Mouse (Mus musculus) kidney, embryonic 15.5 days (tissue): ENCODE measurements around the gene Ckb. TPM values are rescaled to one million over a fixed set of nuclear protein-coding genes. Genes with fewer than 3 reads are reported as not detected.
A peak's percentile ranks its signal among the peaks of the same experiment; 100 is the strongest.
"Not testable (repeated sequence)": the region's sequence is repeated elsewhere in the genome, so short reads cannot be mapped to it uniquely, and the experiment has no call there.

ENCODE experiments used
- ATAC-seq: fragments of 200-750 bp; cut with Nextera tagmentation; replicated peaks from 2 replicates; pipeline ENCODE4 v1.8.0; 2017; ENCODE audit warnings: moderate TSS enrichment; ENCODE audit not compliant: low FRiP score
- H3K27ac ChIP-seq: fragments of 300-500 bp; sonication (generic); 2 replicates; pipeline ENCODE4 v1.5.1; 2015; ENCODE audit warnings: mild to moderate bottlenecking, inconsistent platforms
- H3K27me3 ChIP-seq: fragments of 300-500 bp; sonication (generic); 2 replicates; pipeline ENCODE4 v1.6.1; 2015; ENCODE audit warnings: inconsistent platforms
- H3K36me3 ChIP-seq: fragments of 300-500 bp; sonication (generic); 2 replicates; pipeline ENCODE4 v1.6.1; 2015; ENCODE audit warnings: inconsistent platforms
- H3K4me1 ChIP-seq: fragments of 300-500 bp; sonication (generic); 2 replicates; pipeline ENCODE4 v1.6.1; 2015; ENCODE audit warnings: inconsistent platforms
- H3K4me2 ChIP-seq: fragments of 300-500 bp; sonication (generic); 2 replicates; pipeline ENCODE4 v1.6.1; 2015; ENCODE audit warnings: moderate library complexity, mild to moderate bottlenecking, inconsistent platforms
- H3K4me3 ChIP-seq: fragments of 300-500 bp; sonication (generic); replicated peaks from 2 replicates; pipeline ENCODE4 v1.5.1; 2015; ENCODE audit warnings: mild to moderate bottlenecking, inconsistent platforms
- H3K9ac ChIP-seq: fragments of 300-500 bp; sonication (generic); 2 replicates; pipeline ENCODE4 v1.6.1; 2015; ENCODE audit warnings: mild to moderate bottlenecking, inconsistent platforms
- H3K9me3 ChIP-seq: fragments of 300-500 bp; sonication (generic); replicated peaks from 2 replicates; pipeline ENCODE4 v1.6.1; 2016; ENCODE audit warnings: inconsistent platforms
- WGBS: fragments of 180-500 bp; shearing (Covaris S2); methylation state at CpG from one replicate; pipeline ENCODE4 v1.1.7; 2015; ENCODE audit warnings: mixed read lengths; 5-methylcytosine and 5-hydroxymethylcytosine counted together
- polyA plus RNA-seq: library from polyadenylated mRNA; unstranded; fragments of >200 nt; fragmentation: Nextera tagmentation; extraction: Ambion mirVana; gene quantifications from 2 replicates; pipeline ENCODE4 v1.2.1, GENCODE M21; 2015

The Ckb gene
- polyA plus RNA-seq, 1 experiment from 2014 or later: 154 TPM

DNA sequence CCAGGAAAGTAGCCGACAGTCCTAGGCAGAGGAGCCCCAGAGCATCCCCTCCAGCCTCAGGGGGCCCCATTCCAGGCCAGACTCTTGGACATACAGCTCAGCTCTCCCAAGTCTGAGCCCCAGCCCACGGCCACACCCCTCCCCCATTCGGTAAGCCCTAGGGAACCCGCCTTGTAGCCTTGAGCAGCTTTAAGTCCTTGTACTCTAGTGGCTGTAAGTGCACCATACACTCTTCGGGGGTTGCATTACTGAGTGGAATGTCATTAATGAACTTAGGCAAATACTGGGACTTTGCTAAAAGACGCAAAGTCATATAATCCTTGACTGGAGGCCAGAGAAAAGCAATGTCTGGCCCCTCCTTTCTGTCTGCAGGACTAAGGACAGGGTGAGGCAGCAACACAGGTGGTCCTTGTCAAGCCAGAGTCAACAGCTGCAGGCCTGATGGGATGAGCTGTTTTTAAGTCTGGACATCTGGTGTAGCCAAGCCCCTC lies 7.9 kb downstream of the Ckb start:
- 14% methylated on average over 6 of the region's 6 CpGs for WGBS
- peak; percentile 83 for ATAC-seq

DNA sequence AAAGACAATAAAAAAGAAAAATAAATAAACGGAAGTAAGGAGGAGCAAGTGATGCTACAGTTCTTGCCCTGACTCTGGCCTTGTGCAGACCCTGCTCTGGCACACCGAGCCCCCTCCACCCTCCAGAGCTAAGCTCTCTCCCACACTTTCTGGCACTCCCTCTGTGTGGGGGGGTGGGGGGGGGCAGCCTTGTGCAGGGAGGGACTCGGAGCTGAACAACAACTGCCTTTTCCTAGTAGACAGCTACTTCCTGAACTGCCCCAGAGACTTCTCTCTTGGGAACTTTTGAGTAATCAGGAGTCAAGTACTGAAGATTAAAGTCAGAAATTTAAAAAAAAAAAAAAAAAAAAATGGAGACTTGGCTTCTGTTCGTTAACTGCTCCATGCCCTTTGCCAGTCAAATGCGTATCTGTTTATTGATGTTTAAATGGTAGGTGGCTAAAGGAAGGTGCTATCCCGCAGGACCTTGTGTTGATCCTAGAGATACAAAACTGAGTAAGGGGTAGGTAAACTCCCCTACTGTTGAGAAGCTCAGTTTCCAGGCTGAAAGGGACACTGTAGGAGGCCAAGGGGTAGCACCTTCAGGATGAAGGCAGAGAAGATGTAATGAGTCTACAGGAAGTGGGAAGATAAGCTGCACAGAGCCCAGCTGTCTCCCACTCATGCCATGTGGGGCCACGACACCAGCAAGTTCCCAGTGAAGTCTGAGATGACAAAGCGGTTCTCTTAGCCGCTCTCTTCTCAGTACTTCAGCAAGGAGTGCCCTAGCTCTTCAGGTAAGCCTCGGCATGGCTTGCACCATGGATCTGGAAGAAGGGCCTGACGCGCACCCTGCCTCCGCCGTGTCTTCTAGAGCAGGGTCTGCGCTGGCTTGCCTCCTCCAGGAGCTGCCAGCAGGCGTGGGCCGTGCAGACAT lies 8.7 kb downstream of the Ckb start:
- no peak overlapping the region for H3K4me3 ChIP-seq
- ATAC-seq: no peak; the same call in 1 of the 2 replicates
- peak overlapping the region; percentile 23; the same call in 1 of the 2 replicates for H3K4me2 ChIP-seq
- no peak overlapping the region for H3K9ac ChIP-seq
- no peaks in the 10 kb centered on the region for H3K9me3 ChIP-seq
- peaks cover 26% of the 10 kb centered on the region for H3K4me1 ChIP-seq
- peak overlapping the region; percentile 92 for H3K27ac ChIP-seq
- peaks cover 35% of the 10 kb centered on the region; the same call in 1 of the 2 replicates for H3K36me3 ChIP-seq
- no peaks in the 10 kb centered on the region for H3K27me3 ChIP-seq
- 47% methylated on average over 17 of the region's 17 CpGs for WGBS

More for the DNA sequence above, 7.9 kb downstream of the Ckb start:
- no peaks in the 10 kb centered on the region for H3K27me3 ChIP-seq
- H3K4me3 ChIP-seq: no peak overlapping the region
- H3K36me3 ChIP-seq: peaks cover 28% of the 10 kb centered on the region; the same call in 1 of the 2 replicates
- H3K4me2 ChIP-seq: peak overlapping the region; percentile 23; the same call in 1 of the 2 replicates
- H3K9ac ChIP-seq: no peak overlapping the region
- H3K9me3 ChIP-seq: no peaks in the 10 kb centered on the region
- peaks cover 33% of the 10 kb centered on the region for H3K4me1 ChIP-seq
- H3K27ac ChIP-seq: peak overlapping the region; percentile 92

DNA sequence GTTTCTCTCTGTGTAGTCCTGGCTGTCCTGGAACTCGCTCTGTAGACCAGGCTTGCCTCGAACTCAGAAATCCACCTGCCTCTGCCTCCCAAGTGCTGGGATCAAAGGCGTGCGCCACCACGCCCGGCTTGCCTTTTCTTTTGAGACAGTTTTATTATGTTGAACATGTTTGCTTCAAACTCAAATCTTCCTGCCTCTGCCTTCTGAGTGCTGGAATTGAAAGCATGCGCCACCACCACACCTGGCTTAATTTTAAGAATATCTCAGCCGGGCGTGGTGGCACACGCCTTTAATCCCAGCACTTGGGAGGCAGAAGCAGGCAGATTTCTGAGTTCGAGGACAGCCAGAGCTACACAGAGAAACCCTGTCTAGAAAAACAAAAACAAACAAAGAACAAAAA lies 10.6 kb downstream of the Ckb start:
- not testable (repeated sequence) for H3K4me2 ChIP-seq, H3K27me3 ChIP-seq, H3K9me3 ChIP-seq, ATAC-seq, H3K27ac ChIP-seq, H3K4me3 ChIP-seq, H3K9ac ChIP-seq
- 97% methylated on average over 11 of the region's 11 CpGs for WGBS
- H3K36me3 ChIP-seq: peaks cover 52% of the 10 kb centered on the region
- H3K4me1 ChIP-seq: peaks cover 25% of the 10 kb centered on the region

DNA sequence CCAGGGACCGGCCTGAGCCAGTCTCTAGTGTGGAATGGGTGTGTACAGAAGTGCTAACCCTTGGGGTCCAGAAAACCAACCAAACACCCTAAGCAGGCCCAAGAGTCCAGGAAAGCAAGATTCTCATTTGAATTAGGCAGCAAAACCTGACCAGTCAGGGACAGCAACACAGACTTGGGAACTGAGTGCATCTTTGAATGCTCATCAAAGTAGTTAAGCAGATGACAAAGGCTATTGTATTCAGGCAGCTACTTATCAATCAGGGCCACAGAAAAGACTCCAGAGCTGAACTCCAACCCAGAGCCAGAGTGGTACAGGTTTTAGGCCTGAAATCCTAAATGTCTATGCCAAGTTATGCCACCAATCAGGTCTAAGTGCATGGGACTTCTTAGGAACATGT lies 11.5 kb downstream of the Ckb start:
- no peaks in the 10 kb centered on the region for H3K27me3 ChIP-seq
- 92% methylated on average over 1 of the region's 1 CpGs for WGBS

DNA sequence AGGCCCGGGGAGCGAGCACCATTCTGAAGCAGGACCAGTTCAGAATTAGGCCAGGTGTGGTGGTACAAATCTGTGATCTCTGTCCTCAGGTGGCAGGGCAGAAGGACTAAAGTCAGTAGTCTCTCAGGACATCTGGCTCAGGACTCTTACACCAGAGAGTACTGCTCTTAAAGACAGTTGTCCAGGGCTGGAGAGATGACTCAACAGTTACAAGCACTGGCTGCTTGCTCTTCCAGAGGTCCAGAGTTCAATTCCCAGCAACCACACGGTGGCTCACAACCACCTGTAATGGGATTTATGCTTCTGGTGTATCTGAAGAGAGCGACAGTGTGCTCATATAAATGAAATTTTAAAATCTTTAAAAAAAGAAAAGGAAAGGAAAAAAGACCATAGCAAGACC lies 12.8 kb downstream of the Ckb start:
- Histone ChIP-seq H3K36me3 (peaks cover 74% of the 10 kb centered on the region), H3K4me3 (no peak overlapping the region), H3K9ac (no peak overlapping the region), H3K27ac (no peak overlapping the region), H3K27me3 (no peaks in the 10 kb centered on the region), H3K4me1 (peaks cover 14% of the 10 kb centered on the region), H3K4me2 (no peak overlapping the region), H3K9me3 (no peaks in the 10 kb centered on the region)
- WGBS: 96% methylated on average over 4 of the region's 4 CpGs
- ATAC-seq: no peak

More for the DNA sequence above, 11.5 kb downstream of the Ckb start:
- Histone ChIP-seq H3K9ac (no peak overlapping the region), H3K9me3 (no peaks in the 10 kb centered on the region), H3K4me1 (peaks cover 25% of the 10 kb centered on the region), H3K4me2 (no peak overlapping the region), H3K4me3 (no peak overlapping the region), H3K36me3 (peaks cover 61% of the 10 kb centered on the region), H3K27ac (no peak overlapping the region)
- no peak for ATAC-seq

DNA sequence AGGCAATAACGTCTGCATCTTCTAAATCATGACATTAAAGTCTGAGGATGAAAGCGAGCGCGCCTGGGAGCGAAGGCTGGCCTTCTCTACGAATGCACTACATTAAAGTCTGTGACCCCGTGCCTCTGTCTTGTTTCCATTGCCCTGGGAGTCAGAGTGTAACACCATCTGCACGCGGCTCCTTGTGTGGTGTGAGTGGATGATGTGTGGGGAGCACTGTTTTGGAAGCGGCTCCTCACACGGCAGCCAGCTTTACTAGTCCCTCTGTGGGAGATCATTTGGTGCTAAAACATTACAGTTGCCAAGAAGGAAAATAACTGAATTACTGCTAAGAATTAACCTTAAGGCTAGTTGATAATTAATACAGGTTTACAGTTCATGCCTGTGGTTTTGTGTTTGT lies 16.4 kb downstream of the Ckb start:
- Histone ChIP-seq H3K4me2 (no peak overlapping the region), H3K36me3 (peaks cover 90% of the 10 kb centered on the region), H3K9me3 (no peaks in the 10 kb centered on the region), H3K9ac (no peak overlapping the region), H3K4me3 (no peak overlapping the region), H3K27ac (no peak overlapping the region), H3K27me3 (no peaks in the 10 kb centered on the region), H3K4me1 (no peaks in the 10 kb centered on the region)
- no peak for ATAC-seq
- 81% methylated on average over 11 of the region's 11 CpGs for WGBS

DNA sequence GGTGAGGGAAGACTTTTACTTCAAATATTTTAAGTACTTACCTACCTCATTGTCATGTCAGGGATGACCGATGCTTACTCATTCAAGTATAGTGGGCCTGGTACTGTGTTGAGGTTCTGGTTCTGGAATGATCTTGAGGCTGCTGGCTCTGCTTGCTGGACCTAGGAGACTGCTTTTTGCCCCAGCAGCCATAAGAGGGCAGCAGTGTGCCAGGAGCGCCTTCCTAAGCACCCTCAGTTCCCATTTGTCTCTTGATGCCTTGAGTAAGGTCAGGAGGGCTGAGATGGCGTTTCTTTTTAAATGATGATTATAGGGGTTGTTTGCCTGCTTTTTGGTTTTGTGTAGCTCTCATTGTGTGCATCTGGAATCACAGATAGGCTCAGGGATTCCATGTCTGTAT lies 18.7 kb downstream of the Ckb start:
- 32% methylated on average over 3 of the region's 3 CpGs for WGBS
- no peak for ATAC-seq

DNA sequence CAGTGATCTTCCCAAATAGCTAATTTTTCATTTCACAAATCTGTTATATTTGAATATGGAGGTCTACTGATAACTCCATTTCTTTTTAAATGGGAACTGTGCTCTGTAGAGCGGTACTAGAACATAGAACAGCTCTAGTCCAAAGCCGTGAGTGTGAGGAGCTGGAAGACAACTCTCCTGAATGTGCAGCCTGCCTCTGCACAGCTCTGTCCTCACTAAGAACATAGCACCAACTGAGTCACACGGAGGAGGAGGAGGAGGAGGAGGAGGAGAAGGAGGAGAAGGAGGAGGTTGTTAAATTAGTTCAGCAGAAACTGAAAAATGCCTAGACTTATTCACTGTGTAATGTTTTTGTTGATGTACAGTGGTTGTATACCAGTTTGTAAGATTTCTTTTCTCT lies 19.2 kb downstream of the Ckb start:
- no peak for ATAC-seq
- Histone ChIP-seq H3K27me3 (no peaks in the 10 kb centered on the region), H3K4me2 (no peak overlapping the region), H3K4me3 (no peak overlapping the region), H3K27ac (no peak overlapping the region), H3K9ac (no peak overlapping the region), H3K9me3 (no peaks in the 10 kb centered on the region), H3K4me1 (no peaks in the 10 kb centered on the region), H3K36me3 (peaks cover 92% of the 10 kb centered on the region)
- whole genome bisulfite sequencing: 87% methylated on average over 3 of the region's 3 CpGs

More for the DNA sequence above, 18.7 kb downstream of the Ckb start:
- Histone ChIP-seq H3K36me3 (peaks cover 90% of the 10 kb centered on the region), H3K4me1 (no peaks in the 10 kb centered on the region), H3K9ac (no peak overlapping the region), H3K27ac (no peak overlapping the region), H3K4me3 (no peak overlapping the region), H3K27me3 (no peaks in the 10 kb centered on the region), H3K9me3 (no peaks in the 10 kb centered on the region), H3K4me2 (no peak overlapping the region)

DNA sequence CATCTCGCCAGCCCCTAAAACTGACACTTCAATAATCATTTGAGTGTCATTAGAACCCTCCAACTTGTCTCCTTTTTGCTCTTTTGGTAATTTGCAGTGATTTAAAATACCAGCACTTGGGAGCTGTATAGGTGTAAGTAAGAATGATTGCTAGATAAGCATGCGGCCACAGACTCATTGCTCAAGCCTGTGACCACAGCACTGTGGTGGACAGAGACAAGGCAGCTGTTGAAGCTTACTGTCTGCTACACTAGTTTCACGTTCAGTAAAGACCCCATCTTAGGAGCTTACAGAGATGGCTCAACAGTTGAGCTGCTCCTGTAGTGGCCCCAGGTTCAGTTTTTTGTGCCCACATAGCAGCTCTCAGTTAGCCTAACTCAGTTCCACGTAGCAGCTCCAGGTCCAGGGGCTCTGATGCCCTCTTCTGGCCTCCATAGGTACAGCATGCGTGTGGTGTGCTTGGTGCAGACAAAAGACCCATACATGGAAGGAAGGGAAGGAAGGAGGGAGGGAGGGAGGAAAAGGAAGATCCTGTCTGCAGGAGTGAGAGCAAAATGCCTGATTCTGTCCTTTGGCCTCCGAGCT lies 24.0 kb downstream of the Ckb start:
- Histone ChIP-seq H3K4me2 (no peak overlapping the region), H3K36me3 (peaks cover 96% of the 10 kb centered on the region), H3K9me3 (no peaks in the 10 kb centered on the region), H3K27ac (no peak overlapping the region), H3K4me3 (no peak overlapping the region), H3K9ac (no peak overlapping the region), H3K4me1 (no peaks in the 10 kb centered on the region), H3K27me3 (no peaks in the 10 kb centered on the region)
- 60% methylated on average over 6 of the region's 6 CpGs for WGBS
- no peak; the same call in 1 of the 2 replicates for ATAC-seq

Other genes starting within 250 kb of the Ckb start
- 19.5 and 22.9 TPM in 2 replicates for gene Tnfaip2, start 229.9 kb downstream of the Ckb start, polyA plus RNA-seq
- gene Gm266, start 186.5 kb downstream of the Ckb start, polyA plus RNA-seq: 91.7 and 93.3 TPM in 2 replicates
- 577 and 624 TPM in 2 replicates for gene Eif5, start 134.3 kb downstream of the Ckb start, polyA plus RNA-seq
- 39.7 and 50.3 TPM in 2 replicates for gene Mark3, start 97.8 kb downstream of the Ckb start, polyA plus RNA-seq
- gene Trmt61a, start 5.8 kb upstream of the Ckb start, polyA plus RNA-seq: 10.7 and 12.8 TPM in 2 replicates
- gene Bag5, start 40.9 kb upstream of the Ckb start, polyA plus RNA-seq: 51.4 and 53.6 TPM in 2 replicates
- gene Apopt1, start 40.9 kb upstream of the Ckb start, polyA plus RNA-seq: 53.5 and 57.4 TPM in 2 replicates
- gene Klc1, start 86.5 kb upstream of the Ckb start, polyA plus RNA-seq: 81.8 and 98.5 TPM in 2 replicates
- gene Xrcc3, start 141.5 kb upstream of the Ckb start, polyA plus RNA-seq: 14.0 and 14.3 TPM in 2 replicates
- gene Zfyve21, start 141.8 kb upstream of the Ckb start, polyA plus RNA-seq: 117 and 125 TPM in 2 replicates
- gene Ppp1r13b, start 235.8 kb upstream of the Ckb start, polyA plus RNA-seq: 14.5 and 18.5 TPM in 2 replicates